Mouse (Mus musculus) heart, postnatal 0 days (tissue): Measurements from ENCODE around the gene Slc37a1.

ENCODE experiments used
- CTCF ChIP-seq: IDR thresholded peaks from 2 replicates; pipeline ENCODE4 v1.5.1; 2016; ENCODE audit warnings: antibody characterized with exemption, control low read depth, low read depth
- EP300 ChIP-seq: IDR thresholded peaks from 2 replicates; pipeline ENCODE4 v1.6.1; 2016; ENCODE audit warnings: antibody characterized with exemption, low read depth

- TF ChIP-seq CTCF, result peak; percentile 14; the same call in 1 of the 2 replicates
- TF ChIP-seq EP300, result no peak
Observed at GRCm38 (mm10) chr17:31332333-31332732, 45.7 kb downstream of the Slc37a1 start.
